Mouse (Mus musculus) gastrocnemius, adult 18-20 months (tissue): Measurements from ENCODE around the gene Olfr322. TPM values are rescaled to one million over a fixed set of nuclear protein-coding genes. Genes with fewer than 3 reads are reported as not detected.

ENCODE experiments used
- total RNA-seq, 2 experiments: library from RNA; stranded (reverse); gene quantifications; 2 replicates each; pipeline ENCODE4 v1.2.3; 2021

The Olfr322 gene
- total RNA-seq, 2 experiments from 2014 or later: not detected

Other genes starting within 250 kb of the Olfr322 start
- not detected for gene 1810065E05Rik, start 237.7 kb upstream of the Olfr322 start, total RNA-seq
- gene Gm12253, start 226.2 kb upstream of the Olfr322 start, total RNA-seq: not detected
- not detected for gene Lypd9, start 205.9 kb upstream of the Olfr322 start, total RNA-seq
- not detected for gene Olfr30, start 196.5 kb upstream of the Olfr322 start, total RNA-seq
- not detected for gene Olfr332, start 166.2 kb upstream of the Olfr322 start, total RNA-seq
- not detected for gene Olfr331, start 156.2 kb upstream of the Olfr322 start, total RNA-seq
- gene Olfr330, start 123.9 kb upstream of the Olfr322 start, total RNA-seq: not detected
- not detected for gene Olfr329-ps, start 112.4 kb upstream of the Olfr322 start, total RNA-seq
- gene Olfr328, start 103.1 kb upstream of the Olfr322 start, total RNA-seq: not detected
- gene Olfr224, start 88.2 kb upstream of the Olfr322 start, total RNA-seq: not detected
- gene Olfr325, start 81.1 kb upstream of the Olfr322 start, total RNA-seq: not detected
- not detected for gene Olfr324, start 63.7 kb upstream of the Olfr322 start, total RNA-seq
- gene 2210407C18Rik, start 42.7 kb upstream of the Olfr322 start, total RNA-seq: not detected
- gene Olfr323, start 28.3 kb upstream of the Olfr322 start, total RNA-seq: not detected
- gene Trim58, start 18.3 kb upstream of the Olfr322 start, total RNA-seq: not detected
- not detected for gene Olfr320, start 22.3 kb downstream of the Olfr322 start, total RNA-seq
- not detected for gene Olfr319, start 40.4 kb downstream of the Olfr322 start, total RNA-seq
- gene Olfr318, start 65.2 kb downstream of the Olfr322 start, total RNA-seq: not detected
- not detected for gene Olfr317, start 80.4 kb downstream of the Olfr322 start, total RNA-seq
- not detected for gene Olfr316, start 94.0 kb downstream of the Olfr322 start, total RNA-seq
- not detected for gene Olfr315, start 114.4 kb downstream of the Olfr322 start, total RNA-seq
- not detected for gene Olfr314, start 124.2 kb downstream of the Olfr322 start, total RNA-seq
- not detected for gene Fam183b, start 143.2 kb downstream of the Olfr322 start, total RNA-seq
- gene Olfr313, start 156.2 kb downstream of the Olfr322 start, total RNA-seq: not detected
- not detected for gene Olfr312, start 170.5 kb downstream of the Olfr322 start, total RNA-seq
- gene Olfr311, start 180.5 kb downstream of the Olfr322 start, total RNA-seq: not detected
- under 1 TPM; 0.78 TPM for gene Gm12258, start 188.4 kb downstream of the Olfr322 start, total RNA-seq
- gene 2810021J22Rik, start 208.4 kb downstream of the Olfr322 start, total RNA-seq: 1 to 10 TPM in 1 of 2 experiments, under 1 TPM in 1; 0.82 to 1.2 TPM
- gene Zfp39, start 245.4 kb downstream of the Olfr322 start, total RNA-seq: 1 to 10 TPM; 2.8 to 3.1 TPM